Mouse (Mus musculus) adipocyte (in vitro differentiated cells): ENCODE measurements around the gene Haghl.
"Not testable (repeated sequence)": the region's sequence is repeated elsewhere in the genome, so short reads cannot be mapped to it uniquely, and the experiment has no call there.

Experiments used
- DNase-seq: peaks from one replicate; pipeline ENCODE4 v3.0.0-alpha.2; 2016; ENCODE audit warnings: low spot score

The Haghl gene

DNA sequence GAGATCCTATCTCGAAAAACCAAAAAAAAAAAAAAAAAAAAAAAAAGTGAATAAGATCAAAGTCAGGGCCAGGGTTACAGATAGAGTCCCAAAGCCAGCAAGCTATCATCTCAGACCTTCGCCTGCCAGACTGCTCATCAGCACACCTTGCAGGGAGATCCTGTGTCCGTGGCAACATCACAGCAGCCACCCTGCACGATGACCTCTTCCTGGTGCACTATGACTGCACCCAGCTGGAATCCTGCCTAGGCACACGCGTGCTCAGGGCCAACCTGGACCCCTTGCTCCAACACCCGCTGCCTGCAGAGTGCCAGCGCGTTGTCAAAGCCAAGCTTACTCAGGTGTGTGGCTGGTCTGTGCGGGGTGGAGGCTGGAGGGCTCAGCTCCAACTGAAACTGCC lies 41.2 kb downstream of the Haghl start:
- DNase-seq, result no peak

- no peak for DNase-seq
Measured at GRCm38 (mm10) chr17:25743831-25744230, 41.6 kb downstream of the Haghl start.

DNA sequence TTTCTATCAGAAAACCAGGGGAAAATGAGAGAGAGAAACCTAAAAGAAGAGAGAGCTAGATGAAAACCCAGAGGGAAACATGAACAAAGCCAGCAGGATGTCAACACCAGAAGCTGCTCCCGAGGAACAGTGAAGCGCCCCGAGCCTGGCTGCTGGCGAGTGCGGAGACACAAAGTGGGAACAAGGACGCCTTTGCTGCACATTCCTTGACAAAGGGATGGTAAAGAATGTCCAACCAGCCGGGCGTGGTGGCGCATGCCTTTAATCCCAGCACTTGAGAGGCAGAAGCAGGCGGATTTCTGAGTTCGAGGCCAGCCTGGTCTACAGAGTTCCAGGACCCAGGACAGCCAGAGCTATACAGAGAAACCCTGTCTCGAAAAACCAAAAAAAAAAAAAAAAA lies 44.0 kb downstream of the Haghl start:
- not testable (repeated sequence) for DNase-seq

DNA sequence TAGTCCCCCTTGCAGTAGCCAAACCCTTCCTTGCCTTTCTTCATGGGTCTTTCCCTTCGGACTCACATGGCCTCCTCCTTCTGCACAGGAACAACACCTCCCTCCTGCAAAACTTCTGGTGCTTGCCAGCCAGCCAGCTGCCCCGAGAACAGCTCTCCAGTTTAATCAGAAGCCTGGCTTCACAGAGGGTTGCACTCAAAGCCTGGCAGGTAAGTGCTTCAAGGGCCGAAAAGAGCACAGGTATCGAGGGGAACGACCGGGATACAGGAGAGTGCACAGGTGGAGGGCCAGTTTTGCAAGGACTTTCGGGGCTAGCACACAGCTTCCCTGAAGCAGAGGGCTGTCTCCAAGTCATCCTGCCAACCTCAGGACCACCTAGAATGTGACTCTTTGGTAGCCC lies 46.6 kb downstream of the Haghl start:
- DNase-seq, result no peak

GRCm38 (mm10) chr17:25735745-25736144 lies 49.7 kb downstream of the Haghl start, which contains the start of gene Mslnl:
TSS of gene Mslnl (plus strand) at chr17:25736042.
- DNase-seq, result no peak

DNA sequence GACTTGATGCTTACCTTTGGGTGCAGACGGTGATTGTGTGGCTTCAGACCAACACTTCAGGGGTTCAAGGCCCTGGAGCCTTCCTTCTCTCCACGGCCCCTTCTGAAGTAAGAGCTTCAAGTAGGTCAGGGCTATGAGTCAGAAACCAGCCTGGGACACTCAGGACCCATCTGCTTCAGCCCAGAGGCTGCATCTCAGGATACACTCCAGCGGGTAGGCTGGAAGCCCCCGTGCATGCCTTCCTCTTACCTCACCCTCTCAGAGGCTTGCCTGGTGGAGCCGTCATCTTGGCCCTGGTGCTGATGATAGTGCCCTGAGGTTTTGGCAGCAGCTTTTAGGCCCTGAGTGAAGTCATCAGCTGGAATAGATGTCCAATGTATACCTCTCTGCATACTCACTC lies 50.2 kb downstream of the Haghl start:
- no peak for DNase-seq

- peak; percentile 94 for DNase-seq
Measured at GRCm38 (mm10) chr17:25732082-25732481, 53.4 kb downstream of the Haghl start.
